36 mouse cellular contexts compared by ENCODE assay signal in genomic region chr1:174170706-174171501, GRCm38 (mm10). TPM values are rescaled to one million over a fixed set of nuclear protein-coding genes. Genes with fewer than 3 reads are reported as not detected.
DNase-seq lines count a peak whose midpoint lies in the region; ATAC-seq and TF ChIP-seq lines count a peak whose summit lies in the region.
"Had no signal": no experiment of that assay in that cellular context is flagged by ENCODE, and none has a peak within 500 bp of the region (broad histone marks: within the 10 kb centered on the region; RNA-seq: fewer than 3 reads in every experiment).

No protein-coding gene starts in this region.

- H3K9ac ChIP-seq in liver, postnatal 0 days (replicated peaks) = no peak overlapping the region; the same call in 1 of the 2 replicates
- H3K9ac ChIP-seq: heart, embryonic 12.5 days; hindbrain, embryonic 12.5 days; midbrain, embryonic 13.5 days had no signal

- peak overlapping the region; percentile 84 for H3K27ac ChIP-seq in liver, postnatal 0 days (ENCODE audit: low read depth)
- H3K27ac ChIP-seq: embryonic facial prominence, embryonic 10.5 days; hindbrain, embryonic 12.5 days; midbrain, embryonic 13.5 days had no signal

- 0 out of 2 replicates have a peak overlapping the region, but pooled peaks have one; percentile 1 for H3K4me3 ChIP-seq in liver, postnatal 0 days (ENCODE audit: low read depth, low read length)
- H3K4me3 ChIP-seq: embryonic facial prominence, embryonic 10.5 days; heart, embryonic 12.5 days; hindbrain, embryonic 12.5 days; midbrain, embryonic 13.5 days had no signal

- H3K4me2 ChIP-seq in liver, postnatal 0 days (ENCODE audit: low read depth, low read length) = peak overlapping the region; percentile 30
- H3K4me2 ChIP-seq: heart, embryonic 12.5 days; hindbrain, embryonic 12.5 days; midbrain, embryonic 13.5 days had no signal

- H3K4me1 ChIP-seq in liver, postnatal 0 days (ENCODE audit: insufficient read depth) = peaks cover 4% of the 10 kb centered on the region
- H3K4me1 ChIP-seq: hindbrain, embryonic 12.5 days; midbrain, embryonic 13.5 days had no signal

- TF ChIP-seq EP300 in liver, postnatal 0 days (IDR thresholded peaks at IDR 0.05; ENCODE audit: low read depth) = 0 out of 2 replicates have a peak, but pooled peaks have one; percentile 26

- 58% methylated on average over 5 of the region's 5 CpGs for WGBS in liver, postnatal 0 days (ENCODE audit: insufficient replicate concordance)

- H3K9me3 ChIP-seq in liver, postnatal 0 days (ENCODE audit: low read length) = no peaks in the 10 kb centered on the region
- H3K9me3 ChIP-seq: embryonic facial prominence, embryonic 10.5 days; heart, embryonic 12.5 days; hindbrain, embryonic 12.5 days; midbrain, embryonic 13.5 days had no signal

- no peaks in the 10 kb centered on the region for H3K27me3 ChIP-seq in liver, postnatal 0 days (ENCODE audit: insufficient read depth, low read length)
- H3K27me3 ChIP-seq: CH12.LX; heart, embryonic 12.5 days; hindbrain, embryonic 12.5 days; midbrain, embryonic 13.5 days had no signal

- DNase-seq in layer of hippocampus, adult 9-11 months = peak; percentile 3
- DNase-seq in layer of hippocampus, postnatal 36 days = no peak
- DNase-seq in brain, adult 2 months (ENCODE audit: low read depth, low spot score) = peak; percentile 50
- no peak for DNase-seq in liver, postnatal 0 days
- DNase-seq in cerebellum, adult 8-10 months = no peak
- no peak for DNase-seq in adrenal gland, postnatal 10 days
- DNase-seq in adrenal gland, adult 2 months = no peak
- DNase-seq: adrenal gland, postnatal 25 days; B cell, adult 2 months; cerebellum, adult 11 months; cerebellum, postnatal 10 days; kidney, adult 9 months; kidney, postnatal 14 days; lung, postnatal 14 days; retina, postnatal 1 day had no signal

- TF ChIP-seq CTCF in liver, postnatal 0 days (IDR thresholded peaks at IDR 0.05; ENCODE audit: low read depth) = no peak

- peak; percentile 41 for ATAC-seq in erythroid progenitor cell, adult 5-6 weeks (replicated peaks; ENCODE audit: low FRiP score, poor library complexity, severe bottlenecking)
- peak; percentile 40 for ATAC-seq in liver, postnatal 0 days
- ATAC-seq: forebrain, embryonic 14.5 days; midbrain, embryonic 13.5 days had no signal

- H3K36me3 ChIP-seq in liver, postnatal 0 days (replicated peaks; ENCODE audit: insufficient read depth, low read length) = 0 out of 2 replicates have a peak, but pooled peaks cover 4% of the 10 kb centered on the region
- H3K36me3 ChIP-seq: embryonic facial prominence, embryonic 10.5 days; heart, embryonic 12.5 days; hindbrain, embryonic 12.5 days; midbrain, embryonic 13.5 days had no signal

RNA-seq across cellular contexts. Expression of gene Spta1, which starts 1.7 kb away (rescaled TPM):
- under 1 TPM; 0.05 to 0.07 TPM for total RNA-seq in layer of hippocampus, postnatal 36 days (2021)
- total RNA-seq in erythroid progenitor cell, adult 5-6 weeks (2015; ENCODE audit: low replicate concordance) = 506 and 527 TPM in 2 replicates
- total RNA-seq in erythroid progenitor cell, adult 5-6 weeks (2017; ENCODE audit: low replicate concordance) = 1,343 and 1,534 TPM in 2 replicates
- 6.7 and 9.4 TPM in 2 replicates for polyA plus RNA-seq in liver, postnatal 0 days (2015; fragmentation: Nextera tagmentation; extraction: Ambion mirVana)
- total RNA-seq in adrenal gland, postnatal 10 days (2021) = 1 to 10 TPM; 2.6 to 5.1 TPM
- under 1 TPM; 0.46 to 0.52 TPM for total RNA-seq in adrenal gland, adult 2 months (2021)
- 0.02 TPM in 1 of 2 replicates, not detected in the other for polyA plus RNA-seq in adrenal gland, adult 2 months (2012; rRNA removed)
- polyA plus RNA-seq: cortical plate, adult 2 months had no signal

RNA-seq across cellular contexts. Expression of gene Olfr420, which starts 15.5 kb away (rescaled TPM):
- not detected for total RNA-seq in layer of hippocampus, postnatal 36 days (2021)
- not detected in 2 replicates for total RNA-seq in erythroid progenitor cell, adult 5-6 weeks (2015; ENCODE audit: low replicate concordance)
- 0.77 TPM in 1 of 2 replicates, not detected in the other for total RNA-seq in erythroid progenitor cell, adult 5-6 weeks (2017; ENCODE audit: low replicate concordance)
- 0.13 and 0.40 TPM in 2 replicates for polyA plus RNA-seq in liver, postnatal 0 days (2015; fragmentation: Nextera tagmentation; extraction: Ambion mirVana)
- not detected for total RNA-seq in adrenal gland, postnatal 10 days (2021)
- total RNA-seq in adrenal gland, adult 2 months (2021) = not detected
- not detected in 2 replicates for polyA plus RNA-seq in adrenal gland, adult 2 months (2012; rRNA removed)
- total RNA-seq: adrenal gland, postnatal 25 days; CH12.LX; gastrocnemius, adult 8-10 months; heart, postnatal 14 days; layer of hippocampus, adult 18-20 months; layer of hippocampus, postnatal 25 days; left cerebral cortex, postnatal 10 days; megakaryocyte, adult 5-6 weeks; monocyte, adult 5-6 weeks had no signal
- polyA plus RNA-seq: cortical plate, adult 2 months; forebrain, embryonic 14.5 days; gonadal fat pad, adult 2 months; heart, embryonic 12.5 days; hindbrain, embryonic 12.5 days; limb, embryonic 11.5 days; midbrain, embryonic 13.5 days; neural tube, embryonic 11.5 days; stomach, embryonic 16.5 days; thymus, postnatal 0 days; urinary bladder, adult 2 months had no signal

RNA-seq across cellular contexts. Expression of gene Olfr424, which starts 39.6 kb away (rescaled TPM):
- not detected for total RNA-seq in layer of hippocampus, postnatal 36 days (2021)
- not detected in 2 replicates for total RNA-seq in erythroid progenitor cell, adult 5-6 weeks (2015; ENCODE audit: low replicate concordance)
- total RNA-seq in erythroid progenitor cell, adult 5-6 weeks (2017; ENCODE audit: low replicate concordance) = not detected in 2 replicates
- polyA plus RNA-seq in liver, postnatal 0 days (2015; fragmentation: Nextera tagmentation; extraction: Ambion mirVana) = not detected in 2 replicates
- total RNA-seq in adrenal gland, postnatal 10 days (2021) = not detected
- not detected for total RNA-seq in adrenal gland, adult 2 months (2021)
- not detected in 2 replicates for polyA plus RNA-seq in adrenal gland, adult 2 months (2012; rRNA removed)
- total RNA-seq: adrenal gland, postnatal 25 days; CH12.LX; gastrocnemius, adult 8-10 months; heart, postnatal 14 days; layer of hippocampus, adult 18-20 months; layer of hippocampus, postnatal 25 days; left cerebral cortex, postnatal 10 days; megakaryocyte, adult 5-6 weeks; monocyte, adult 5-6 weeks had no signal
- polyA plus RNA-seq: cortical plate, adult 2 months; embryonic facial prominence, embryonic 10.5 days; forebrain, embryonic 14.5 days; gonadal fat pad, adult 2 months; heart, embryonic 12.5 days; hindbrain, embryonic 12.5 days; limb, embryonic 11.5 days; midbrain, embryonic 13.5 days; neural tube, embryonic 11.5 days; stomach, embryonic 16.5 days; thymus, postnatal 0 days; urinary bladder, adult 2 months had no signal

RNA-seq across cellular contexts. Expression of gene Olfr231, which starts 49.9 kb away (rescaled TPM):
- not detected for total RNA-seq in layer of hippocampus, postnatal 36 days (2021)
- 0.36 and 2.5 TPM in 2 replicates for total RNA-seq in erythroid progenitor cell, adult 5-6 weeks (2015; ENCODE audit: low replicate concordance)
- 1.2 and 3.5 TPM in 2 replicates for total RNA-seq in erythroid progenitor cell, adult 5-6 weeks (2017; ENCODE audit: low replicate concordance)
- not detected in 2 replicates for polyA plus RNA-seq in liver, postnatal 0 days (2015; fragmentation: Nextera tagmentation; extraction: Ambion mirVana)
- total RNA-seq in adrenal gland, postnatal 10 days (2021) = not detected
- total RNA-seq in adrenal gland, adult 2 months (2021) = not detected
- polyA plus RNA-seq in adrenal gland, adult 2 months (2012; rRNA removed) = not detected in 2 replicates
- total RNA-seq: adrenal gland, postnatal 25 days; CH12.LX; gastrocnemius, adult 8-10 months; heart, postnatal 14 days; layer of hippocampus, adult 18-20 months; layer of hippocampus, postnatal 25 days; left cerebral cortex, postnatal 10 days; megakaryocyte, adult 5-6 weeks; monocyte, adult 5-6 weeks had no signal
- polyA plus RNA-seq: cortical plate, adult 2 months; forebrain, embryonic 14.5 days; gonadal fat pad, adult 2 months; heart, embryonic 12.5 days; hindbrain, embryonic 12.5 days; limb, embryonic 11.5 days; midbrain, embryonic 13.5 days; neural tube, embryonic 11.5 days; stomach, embryonic 16.5 days; thymus, postnatal 0 days; urinary bladder, adult 2 months had no signal

Comparison
In these comparisons a context has a peak if more than half of its experiments do, and no peak if none do; other contexts are left out.
1. DNase-seq: peak in layer of hippocampus, adult 9-11 months (single experiment) and brain, adult 2 months (single experiment); none in layer of hippocampus, postnatal 36 days (0 of 2), liver, postnatal 0 days (single experiment), cerebellum, adult 8-10 months (single experiment), adrenal gland, postnatal 10 days (single experiment) and adrenal gland, adult 2 months (single experiment).
2. RNA of gene Spta1, which starts 1.7 kb away (total RNA-seq): 506 to 1,534 TPM in erythroid progenitor cell, adult 5-6 weeks; 2.6 to 5.1 TPM in adrenal gland, postnatal 10 days, 0.46 to 0.52 TPM in adrenal gland, adult 2 months and 0.05 to 0.07 TPM in layer of hippocampus, postnatal 36 days; every median in the first group is over 10 times any median in the second.